Comparison of ENCODE assay signal across 8 mouse cellular contexts in genomic region chr15:25269345-25269996, GRCm38 (mm10).
A peak's percentile ranks its signal among the peaks of the same experiment; 100 is the strongest.
DNase-seq lines count a peak whose midpoint lies in the region; ATAC-seq and TF ChIP-seq lines count a peak whose summit lies in the region.

No protein-coding gene starts in this region.

- TF ChIP-seq EP300 in heart, adult 2 months (IDR thresholded peaks at IDR 0.05; ENCODE audit: insufficient read depth, low read depth, low read length): no peak

- intact Hi-C loops in heart, adult 2 months (cut with DNase I): no loop called here

- H3K9ac ChIP-seq in heart, adult 2 months (ENCODE audit: low read depth, low read length): no peak overlapping the region

- H3K4me3 ChIP-seq in heart, adult 2 months: no peak overlapping the region
- H3K4me3 ChIP-seq in bone marrow macrophage, adult 2 months (ENCODE audit: insufficient read depth, low read length): no peak overlapping the region

- WGBS in heart, adult 2 months: 14% methylated on average over 12 of the region's 12 CpGs

- peak; percentile 12 to 31 for DNase-seq in heart, adult 2 months
- DNase-seq in heart, postnatal 4 days: no peak
- DNase-seq in 3T3-L1 (ENCODE audit: low read depth, low spot score): peak; percentile 84
- DNase-seq in natural killer cell, adult 2 months (ENCODE audit: low spot score in 2 of 2): peak; percentile 44 to 67
- no peak for DNase-seq in right cerebral cortex, postnatal 4 days
- no peak for DNase-seq in frontal cortex, postnatal 10 days (ENCODE audit: low spot score in 2 of 2)

- H3K36me3 ChIP-seq in heart, adult 2 months (ENCODE audit: control insufficient read depth, insufficient read depth, low read length): no peaks in the 10 kb centered on the region

- no peak for TF ChIP-seq POLR2A in heart, adult 2 months (IDR thresholded peaks at IDR 0.05; ENCODE audit: insufficient read depth, low read depth, low read length)
- TF ChIP-seq POLR2A in bone marrow macrophage, adult 2 months (IDR thresholded peaks at IDR 0.05; ENCODE audit: borderline replicate concordance, low read depth, low read length): no peak

- H3K4me1 ChIP-seq in heart, adult 2 months (ENCODE audit: control insufficient read depth, insufficient read depth, low read length): peaks cover 2% of the 10 kb centered on the region; the same call in 1 of the 2 replicates
- H3K4me1 ChIP-seq in bone marrow macrophage, adult 2 months (ENCODE audit: control insufficient read depth, insufficient read depth, low read length): peaks cover 36% of the 10 kb centered on the region

- TF ChIP-seq CTCF in heart, adult 2 months (IDR thresholded peaks at IDR 0.05): no peak
- TF ChIP-seq CTCF in bone marrow macrophage, adult 2 months (IDR thresholded peaks at IDR 0.05; ENCODE audit: low read depth, low read length): no peak

- ATAC-seq in inflammation-experienced regulatory T-cells, adult 6 months: peak; percentile 91

- H3K79me2 ChIP-seq in heart, adult 2 months (replicated peaks; ENCODE audit: control insufficient read depth, insufficient read depth, low read length): no peaks in the 10 kb centered on the region

- H3K27me3 ChIP-seq in heart, adult 2 months (ENCODE audit: control insufficient read depth, insufficient read depth, low read length): no peaks in the 10 kb centered on the region

- H3K27ac ChIP-seq in heart, adult 2 months: no peak overlapping the region
- peak overlapping the region; percentile 88 for H3K27ac ChIP-seq in bone marrow macrophage, adult 2 months (ENCODE audit: insufficient read depth, low read depth, low read length)

Comparison
In these comparisons a context has a peak if more than half of its experiments do, and no peak if none do; other contexts are left out.
1. DNase-seq: peak in heart, adult 2 months (2 of 2), 3T3-L1 (single experiment) and natural killer cell, adult 2 months (2 of 2); none in heart, postnatal 4 days (single experiment), right cerebral cortex, postnatal 4 days (single experiment) and frontal cortex, postnatal 10 days (0 of 2).